Mouse (Mus musculus): ENCODE measurements around the gene Hykk. TPM values are rescaled to one million over a fixed set of nuclear protein-coding genes. Genes with fewer than 3 reads are reported as not detected.

Hykk gene
- polyA plus RNA-seq, 1 experiment: 1.2 TPM

DNA sequence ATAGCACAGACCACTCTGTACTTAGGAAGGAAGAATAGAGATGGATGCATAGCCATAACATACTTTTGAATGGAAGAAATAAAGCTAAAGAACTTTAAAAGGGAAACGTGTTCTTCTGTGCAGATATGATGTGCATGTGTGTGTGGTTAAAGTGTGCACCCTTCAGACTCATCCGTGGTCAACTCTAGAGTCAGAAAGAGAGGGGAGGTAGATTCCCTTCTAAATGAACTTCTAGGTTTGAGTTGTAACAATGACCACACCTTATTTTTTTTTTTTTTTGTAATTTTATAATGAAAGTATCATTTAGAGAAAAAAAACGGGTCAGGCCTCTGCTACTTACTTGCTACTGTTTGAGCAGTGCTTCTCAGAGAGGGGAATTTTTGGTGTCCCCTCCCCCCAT is 73.3 kb downstream of the Hykk start:
- no peak overlapping the region for H3K4me3 ChIP-seq (replicated peaks; ENCODE audit: control insufficient read depth, low read depth, low read length)
- H3K27ac ChIP-seq (ENCODE audit: control insufficient read depth, insufficient read depth, low read depth, low read length, poor library complexity): no peak overlapping the region
- no peak for TF ChIP-seq POLR2A (IDR thresholded peaks at IDR 0.05; ENCODE audit: borderline replicate concordance, control insufficient read depth, low read depth, low read length)
- TF ChIP-seq CTCF (IDR thresholded peaks at IDR 0.05; ENCODE audit: control insufficient read depth, insufficient read depth, low read length): no peak
- 72% methylated on average over 3 of the region's 3 CpGs for WGBS
- H3K4me1 ChIP-seq (ENCODE audit: control insufficient read depth, insufficient read depth, low read length): no peaks in the 10 kb centered on the region

GRCm38 (mm10) chr9:54994381-54994780 is 77.3 kb downstream of the Hykk start:
- TF ChIP-seq POLR2A (IDR thresholded peaks at IDR 0.05; ENCODE audit: borderline replicate concordance, control insufficient read depth, low read depth, low read length) (no peak), CTCF (IDR thresholded peaks at IDR 0.05; ENCODE audit: control insufficient read depth, insufficient read depth, low read length) (no peak)
- no peak overlapping the region for H3K27ac ChIP-seq (ENCODE audit: control insufficient read depth, insufficient read depth, low read depth, low read length, poor library complexity)
- no peaks in the 10 kb centered on the region for H3K4me1 ChIP-seq (ENCODE audit: control insufficient read depth, insufficient read depth, low read length)
- 62% methylated on average over 3 of the region's 3 CpGs for WGBS
- no peak overlapping the region for H3K4me3 ChIP-seq (replicated peaks; ENCODE audit: control insufficient read depth, low read depth, low read length)

DNA sequence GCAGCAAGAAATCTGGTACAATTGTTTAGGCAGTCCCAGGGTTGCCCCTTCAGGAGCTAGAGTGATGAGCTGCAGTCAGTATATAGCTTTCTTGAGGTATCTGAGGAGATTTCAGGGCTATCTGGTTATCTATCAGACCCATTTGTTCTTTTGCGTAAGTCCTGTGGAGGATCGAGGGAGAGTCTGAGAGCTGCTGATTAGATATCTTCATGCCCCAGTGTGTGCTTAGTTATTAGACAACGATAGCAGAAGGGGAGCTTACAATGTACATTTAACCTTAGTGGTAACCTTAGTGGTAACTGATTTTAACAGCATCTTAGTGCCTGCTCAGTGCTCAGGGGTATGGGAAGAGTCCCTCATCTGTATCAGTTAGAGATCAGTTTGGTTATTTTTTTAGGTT is 78.6 kb downstream of the Hykk start:
- 62% methylated on average over 3 of the region's 3 CpGs for WGBS

More for the DNA sequence above, 78.6 kb downstream of the Hykk start:
- H3K4me3 ChIP-seq (replicated peaks; ENCODE audit: control insufficient read depth, low read depth, low read length): no peak overlapping the region
- no peaks in the 10 kb centered on the region for H3K4me1 ChIP-seq (ENCODE audit: control insufficient read depth, insufficient read depth, low read length)
- TF ChIP-seq CTCF (IDR thresholded peaks at IDR 0.05; ENCODE audit: control insufficient read depth, insufficient read depth, low read length): no peak
- TF ChIP-seq POLR2A (IDR thresholded peaks at IDR 0.05; ENCODE audit: borderline replicate concordance, control insufficient read depth, low read depth, low read length): no peak
- no peak overlapping the region for H3K27ac ChIP-seq (ENCODE audit: control insufficient read depth, insufficient read depth, low read depth, low read length, poor library complexity)

Other genes with a start within 250 kb of the Hykk start
- gene Dnaja4, start 218.4 kb upstream of the Hykk start, polyA plus RNA-seq (2011; ENCODE audit: insufficient read depth, insufficient read length, low replicate concordance, missing spikeins): 24.8 and 26.9 TPM in 2 replicates
- gene Wdr61, start 182.8 kb upstream of the Hykk start, polyA plus RNA-seq (2011; ENCODE audit: insufficient read depth, insufficient read length, low replicate concordance, missing spikeins): 28.3 and 30.4 TPM in 2 replicates
- gene Crabp1, start 152.5 kb upstream of the Hykk start, polyA plus RNA-seq (2011; ENCODE audit: insufficient read depth, insufficient read length, low replicate concordance, missing spikeins): 1.7 and 23.1 TPM in 2 replicates
- 9.8 and 17.7 TPM in 2 replicates for gene Ireb2, start 53.5 kb upstream of the Hykk start, polyA plus RNA-seq (2011; ENCODE audit: insufficient read depth, insufficient read length, low replicate concordance, missing spikeins)
- 86.1 and 122 TPM in 2 replicates for gene Psma4, start 33.5 kb downstream of the Hykk start, polyA plus RNA-seq (2011; ENCODE audit: insufficient read depth, insufficient read length, low replicate concordance, missing spikeins)
- gene AY074887, start 33.7 kb downstream of the Hykk start, polyA plus RNA-seq (2011; ENCODE audit: insufficient read depth, insufficient read length, low replicate concordance, missing spikeins): 8.6 and 16.1 TPM in 2 replicates
- gene Chrna5, start 63.6 kb downstream of the Hykk start, polyA plus RNA-seq (2011; ENCODE audit: insufficient read depth, insufficient read length, low replicate concordance, missing spikeins): not detected in 2 replicates
- gene Chrna3, start 109.3 kb downstream of the Hykk start, polyA plus RNA-seq (2011; ENCODE audit: insufficient read depth, insufficient read length, low replicate concordance, missing spikeins): not detected in 2 replicates
- not detected in 2 replicates for gene Chrnb4, start 131.5 kb downstream of the Hykk start, polyA plus RNA-seq (2011; ENCODE audit: insufficient read depth, insufficient read length, low replicate concordance, missing spikeins)
- gene Ube2q2, start 231.6 kb downstream of the Hykk start, polyA plus RNA-seq (2011; ENCODE audit: insufficient read depth, insufficient read length, low replicate concordance, missing spikeins): 9.0 and 13.1 TPM in 2 replicates